In genomic region chr2:91457259-91457655, GRCm38 (mm10) we compare ENCODE assay signal across 8 mouse cellular contexts. TPM values are rescaled to one million over a fixed set of nuclear protein-coding genes. Genes with fewer than 3 reads are reported as not detected.
DNase-seq lines count a peak whose midpoint lies in the region; ATAC-seq lines count a peak whose summit lies in the region.

TSS of gene Lrp4 (plus strand) at chr2:91457511.

- H3K27ac ChIP-seq in forebrain, embryonic 14.5 days (ENCODE audit: low read depth, low read length), result peak within 1 kb of the TSS; percentile 83
- peak within 1 kb of the TSS; percentile 98 for H3K27ac ChIP-seq in lung, embryonic 16.5 days (ENCODE audit: low read length)
- H3K27ac ChIP-seq in stomach, embryonic 14.5 days (ENCODE audit: low read length), result peak within 1 kb of the TSS; percentile 92

- under 1% methylated on average over 32 of the region's 36 CpGs for WGBS in forebrain, embryonic 14.5 days
- 0% methylated on average over 16 of the region's 36 CpGs for WGBS in lung, embryonic 16.5 days
- under 1% methylated on average over 21 of the region's 36 CpGs for whole genome bisulfite sequencing in stomach, embryonic 14.5 days

- peak; percentile 56 for ATAC-seq in forebrain, embryonic 14.5 days
- ATAC-seq in lung, embryonic 16.5 days (ENCODE audit: low read depth), result peak; percentile 83
- peak; percentile 73 for ATAC-seq in stomach, embryonic 14.5 days (ENCODE audit: insufficient number of reproducible peaks, insufficient read depth, low FRiP score, low read depth)

- peak within 1 kb of the TSS; percentile 90 for H3K4me2 ChIP-seq in forebrain, embryonic 14.5 days (ENCODE audit: low read length)
- H3K4me2 ChIP-seq in lung, embryonic 16.5 days (ENCODE audit: low read depth, low read length), result peak within 1 kb of the TSS; percentile 74
- peak within 1 kb of the TSS; percentile 89 for H3K4me2 ChIP-seq in stomach, embryonic 14.5 days (replicated peaks; ENCODE audit: low read depth, low read length)

- H3K9ac ChIP-seq in forebrain, embryonic 14.5 days (ENCODE audit: low read length), result peak within 1 kb of the TSS; percentile 85
- peak within 1 kb of the TSS; percentile 95 for H3K9ac ChIP-seq in lung, embryonic 16.5 days (ENCODE audit: low read length)
- H3K9ac ChIP-seq in stomach, embryonic 14.5 days (replicated peaks; ENCODE audit: low read depth, low read length), result peak within 1 kb of the TSS; percentile 81

- peak; percentile 60 for DNase-seq in urinary bladder, postnatal 25 days (ENCODE audit: low spot score)
- DNase-seq in urinary bladder, adult 2 months (ENCODE audit: low spot score), result no peak
- peak; percentile 58 for DNase-seq in forebrain, embryonic 14.5 days (ENCODE audit: low spot score)
- DNase-seq in heart, postnatal 36 days, result peak; percentile 69 to 72
- no peak for DNase-seq in layer of hippocampus, adult 8-10 months (ENCODE audit: low spot score in 2 of 2)
- no peak for DNase-seq in spleen, postnatal 4 days (ENCODE audit: low spot score in 2 of 2)

- peak within 1 kb of the TSS; percentile 61 for H3K4me3 ChIP-seq in forebrain, embryonic 14.5 days (ENCODE audit: low read depth, low read length)
- peak within 1 kb of the TSS; percentile 90 for H3K4me3 ChIP-seq in lung, embryonic 16.5 days (ENCODE audit: low read length)
- peak within 1 kb of the TSS; percentile 88 for H3K4me3 ChIP-seq in stomach, embryonic 14.5 days (ENCODE audit: low read depth, low read length)

- peaks cover 12% of the 10 kb centered on the region; the same call in 1 of the 2 replicates for H3K4me1 ChIP-seq in forebrain, embryonic 14.5 days (ENCODE audit: control insufficient read depth, insufficient read depth, low read length)
- peaks cover 47% of the 10 kb centered on the region for H3K4me1 ChIP-seq in lung, embryonic 16.5 days (replicated peaks; ENCODE audit: control insufficient read depth, insufficient read depth, low read length)
- peaks cover 15% of the 10 kb centered on the region; the same call in 1 of the 2 replicates for H3K4me1 ChIP-seq in stomach, embryonic 14.5 days (ENCODE audit: control insufficient read depth, insufficient read depth, low read length)

- no peaks in the 10 kb centered on the region for H3K9me3 ChIP-seq in forebrain, embryonic 14.5 days (replicated peaks; ENCODE audit: control insufficient read depth, low read length)
- H3K9me3 ChIP-seq in lung, embryonic 16.5 days (ENCODE audit: control insufficient read depth, low read length), result peaks cover 4% of the 10 kb centered on the region; the same call in 1 of the 2 replicates
- H3K9me3 ChIP-seq in stomach, embryonic 14.5 days (ENCODE audit: control insufficient read depth, low read depth, low read length), result no peaks in the 10 kb centered on the region

- no peaks in the 10 kb centered on the region for H3K36me3 ChIP-seq in forebrain, embryonic 14.5 days (ENCODE audit: control insufficient read depth, insufficient read depth, low read length)
- no peaks in the 10 kb centered on the region for H3K36me3 ChIP-seq in lung, embryonic 16.5 days (ENCODE audit: control insufficient read depth, insufficient read depth, low read length)
- no peaks in the 10 kb centered on the region for H3K36me3 ChIP-seq in stomach, embryonic 14.5 days (ENCODE audit: control insufficient read depth, insufficient read depth, low read length)

- intact Hi-C loops in heart, postnatal 36 days (cut with DNase I), result no loop called here

- H3K27me3 ChIP-seq in forebrain, embryonic 14.5 days (replicated peaks; ENCODE audit: control insufficient read depth, insufficient read depth, low read length), result no peaks in the 10 kb centered on the region
- H3K27me3 ChIP-seq in lung, embryonic 16.5 days (ENCODE audit: control insufficient read depth, insufficient read depth, low read depth, low read length), result no peaks in the 10 kb centered on the region
- H3K27me3 ChIP-seq in stomach, embryonic 14.5 days (ENCODE audit: control insufficient read depth, insufficient read depth, low read length), result no peaks in the 10 kb centered on the region

RNA-seq across cellular contexts. Expression of gene Lrp4, which starts in this region (rescaled TPM):
- 4.4 and 5.8 TPM in 2 replicates for polyA plus RNA-seq in urinary bladder, adult 2 months (2012; rRNA removed)
- polyA plus RNA-seq in forebrain, embryonic 14.5 days (2014; fragmentation: Nextera tagmentation; extraction: Ambion mirVana), result 4.7 and 5.1 TPM in 2 replicates
- 10 to 100 TPM; 10.6 to 11.5 TPM for total RNA-seq in heart, postnatal 36 days (2021)
- 10 to 100 TPM; 26.1 to 30.6 (median 29.4) TPM for total RNA-seq in layer of hippocampus, adult 8-10 months (2022)
- polyA plus RNA-seq in lung, embryonic 16.5 days (2015; fragmentation: Nextera tagmentation; extraction: Ambion mirVana), result 13.9 and 15.4 TPM in 2 replicates
- 5.2 and 5.9 TPM in 2 replicates for polyA plus RNA-seq in stomach, embryonic 14.5 days (2014; fragmentation: Nextera tagmentation; extraction: Ambion mirVana)

Comparison
In these comparisons a context has a peak if more than half of its experiments do, and no peak if none do; other contexts are left out.
1. DNase-seq: peak in urinary bladder, postnatal 25 days (single experiment), forebrain, embryonic 14.5 days (single experiment) and heart, postnatal 36 days (2 of 2); none in urinary bladder, adult 2 months (single experiment), layer of hippocampus, adult 8-10 months (0 of 2) and spleen, postnatal 4 days (0 of 2).
2. Peak in every context shown above with its lines, with median percentiles within 50 percentile points of each other: ATAC-seq, H3K27ac ChIP-seq, H3K4me2 ChIP-seq, H3K4me3 ChIP-seq and H3K9ac ChIP-seq.